Mouse (Mus musculus) hindbrain, embryonic 10.5 days (tissue): ENCODE results near the gene Cdk5rap2. TPM values are rescaled to one million over a fixed set of nuclear protein-coding genes. Genes with fewer than 3 reads are reported as not detected.

ENCODE experiments used
- DNase-seq: peaks from one replicate; pipeline ENCODE4 v3.0.0-alpha.2; 2017; ENCODE audit warnings: low spot score
- H3K27ac ChIP-seq: fragments of 300-500 bp; sonication (generic); 2 replicates; pipeline ENCODE4 v1.5.1; 2016; ENCODE audit warnings: mild to moderate bottlenecking, moderate library complexity
- H3K27me3 ChIP-seq: fragments of 300-500 bp; sonication (generic); 2 replicates; pipeline ENCODE4 v1.6.1; 2016; ENCODE audit warnings: mild to moderate bottlenecking; ENCODE audit not compliant: poor library complexity, insufficient read depth, severe bottlenecking
- H3K36me3 ChIP-seq: fragments of 300-500 bp; sonication (generic); 2 replicates; pipeline ENCODE4 v1.6.1; 2016; ENCODE audit warnings: mild to moderate bottlenecking, moderate library complexity
- H3K4me1 ChIP-seq: fragments of 300-500 bp; sonication (generic); replicated peaks from 2 replicates; pipeline ENCODE4 v1.6.1; 2016; ENCODE audit warnings: mild to moderate bottlenecking
- H3K4me3 ChIP-seq: fragments of 300-500 bp; sonication (generic); 2 replicates; pipeline ENCODE4 v1.5.1; 2016; ENCODE audit warnings: mild to moderate bottlenecking, moderate library complexity
- H3K9me3 ChIP-seq: fragments of 300-500 bp; sonication (generic); 2 replicates; pipeline ENCODE4 v1.6.1; 2016; ENCODE audit warnings: mild to moderate bottlenecking, moderate library complexity
- WGBS: fragments of 180-500 bp; shearing (Covaris S2); methylation state at CpG from one replicate; pipeline ENCODE4 v1.1.7; 2016; 5-methylcytosine and 5-hydroxymethylcytosine counted together
- polyA plus RNA-seq: library from polyadenylated mRNA; unstranded; fragments of >200 nt; fragmentation: Nextera tagmentation; extraction: Ambion mirVana; gene quantifications from 2 replicates; pipeline ENCODE4 v1.2.1, GENCODE M21; 2016

Cdk5rap2 gene
- polyA plus RNA-seq, 1 experiment from 2014 or later: 18.1 TPM

DNA sequence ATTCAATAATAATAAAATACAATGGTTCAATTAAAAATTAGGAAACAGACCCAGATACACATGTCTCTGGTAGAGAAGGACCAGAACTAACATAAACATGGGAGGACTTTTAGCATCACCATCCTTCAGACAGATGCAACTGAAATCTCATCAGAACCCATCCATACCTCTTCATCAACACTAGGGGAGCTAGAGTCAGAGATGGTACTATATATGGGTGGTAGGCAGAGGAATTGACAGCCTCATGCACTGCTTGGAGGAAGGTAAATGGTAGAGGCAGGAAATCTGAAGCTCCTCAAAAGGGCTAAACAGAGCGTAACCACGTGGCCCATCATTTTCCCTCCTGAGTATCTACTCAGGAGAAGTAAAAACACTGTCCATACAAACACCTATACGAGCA, 132.2 kb downstream of the Cdk5rap2 start:
- Histone ChIP-seq H3K27me3 (no peaks in the 10 kb centered on the region), H3K36me3 (peaks cover 73% of the 10 kb centered on the region), H3K4me3 (no peak overlapping the region), H3K9me3 (no peaks in the 10 kb centered on the region), H3K27ac (no peak overlapping the region), H3K4me1 (no peaks in the 10 kb centered on the region)
- 93% methylated on average over 3 of the region's 3 CpGs for WGBS
- no peak for DNase-seq

DNA sequence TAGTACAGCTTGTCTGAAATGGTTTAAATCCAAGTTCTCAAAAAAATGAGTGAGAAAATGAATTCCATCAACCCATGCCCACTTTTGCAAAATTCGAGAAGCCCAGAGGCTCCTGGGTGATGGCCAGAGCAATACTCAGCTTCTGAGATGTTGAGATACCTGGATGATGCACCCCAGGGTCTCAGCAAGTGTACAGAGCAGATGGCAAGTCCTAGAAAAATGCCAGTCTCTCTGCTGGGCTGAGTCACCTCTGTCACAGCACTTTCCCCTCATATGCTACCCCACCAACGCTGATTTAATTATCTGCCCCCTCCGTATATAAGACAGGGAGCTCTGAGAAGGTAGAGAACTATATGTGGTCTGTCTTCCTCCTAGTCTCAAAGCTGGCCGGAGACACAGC, 137.3 kb downstream of the Cdk5rap2 start:
- Histone ChIP-seq H3K27ac (no peak overlapping the region), H3K9me3 (no peaks in the 10 kb centered on the region), H3K4me3 (no peak overlapping the region), H3K36me3 (peaks cover 62% of the 10 kb centered on the region), H3K4me1 (no peaks in the 10 kb centered on the region), H3K27me3 (no peaks in the 10 kb centered on the region)
- 92% methylated on average over 4 of the region's 4 CpGs for WGBS
- DNase-seq: no peak

- H3K27ac ChIP-seq: no peak overlapping the region
- H3K4me3 ChIP-seq: no peak overlapping the region
- no peak for DNase-seq
- no peaks in the 10 kb centered on the region for H3K9me3 ChIP-seq
- 94% methylated on average over 4 of the region's 4 CpGs for WGBS
- H3K4me1 ChIP-seq: no peaks in the 10 kb centered on the region
- no peaks in the 10 kb centered on the region for H3K27me3 ChIP-seq
- peaks cover 64% of the 10 kb centered on the region for H3K36me3 ChIP-seq
These were observed 137.7 kb downstream of the Cdk5rap2 start for GRCm38 (mm10) chr4:70272527-70272926.

DNA sequence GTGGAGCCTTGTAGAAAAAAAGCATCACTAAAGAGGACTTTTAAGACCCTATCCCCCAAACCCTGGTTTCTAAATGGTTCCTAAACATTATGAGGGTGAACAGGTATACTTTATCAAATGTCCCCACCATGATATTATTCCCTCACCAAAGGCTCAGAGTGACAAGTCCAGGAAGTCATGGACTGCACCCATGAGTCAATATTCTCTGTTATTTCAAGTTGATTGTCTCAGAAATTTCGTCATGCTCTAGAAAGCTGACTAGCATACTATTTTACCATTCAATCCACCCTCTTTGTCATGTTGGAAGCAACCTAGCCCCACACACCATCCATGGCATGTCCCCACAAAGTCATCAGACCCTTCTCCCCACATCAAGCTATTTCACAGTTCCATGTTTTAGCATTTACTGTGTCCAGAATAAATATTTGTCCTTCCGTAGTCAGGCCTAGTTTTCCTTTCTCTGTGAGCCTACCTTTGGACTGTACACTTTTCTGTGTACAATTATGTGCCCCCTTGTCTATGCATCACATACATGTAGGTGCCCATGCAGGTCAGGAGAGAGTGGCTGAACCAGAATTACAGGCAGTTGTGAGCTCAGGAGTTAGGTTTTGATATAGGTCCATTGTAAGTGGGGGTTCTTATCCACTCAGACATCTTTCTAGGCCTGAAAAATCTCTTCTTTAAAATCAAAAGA, 142.9 kb downstream of the Cdk5rap2 start:
- Histone ChIP-seq H3K4me3 (no peak overlapping the region), H3K4me1 (no peaks in the 10 kb centered on the region), H3K9me3 (no peaks in the 10 kb centered on the region), H3K36me3 (peaks cover 77% of the 10 kb centered on the region), H3K27me3 (no peaks in the 10 kb centered on the region), H3K27ac (no peak overlapping the region)
- WGBS: 84% methylated on average over 2 of the region's 2 CpGs
- no peak for DNase-seq

GRCm38 (mm10) chr4:70265248-70265647, 145.0 kb downstream of the Cdk5rap2 start:
- H3K9me3 ChIP-seq: no peaks in the 10 kb centered on the region
- H3K4me3 ChIP-seq: no peak overlapping the region
- H3K27me3 ChIP-seq: no peaks in the 10 kb centered on the region
- peaks cover 76% of the 10 kb centered on the region for H3K36me3 ChIP-seq
- WGBS: 68% methylated on average over 6 of the region's 6 CpGs
- no peaks in the 10 kb centered on the region; the same call in 1 of the 2 replicates for H3K4me1 ChIP-seq
- DNase-seq: peak; percentile 20
- no peak overlapping the region for H3K27ac ChIP-seq

GRCm38 (mm10) chr4:70262850-70263249, 147.4 kb downstream of the Cdk5rap2 start:
- no peaks in the 10 kb centered on the region for H3K9me3 ChIP-seq
- H3K4me3 ChIP-seq: no peak overlapping the region
- H3K36me3 ChIP-seq: peaks cover 79% of the 10 kb centered on the region
- DNase-seq: no peak
- no peaks in the 10 kb centered on the region for H3K27me3 ChIP-seq
- 91% methylated on average over 5 of the region's 5 CpGs for WGBS
- peaks cover 9% of the 10 kb centered on the region; the same call in 1 of the 2 replicates for H3K4me1 ChIP-seq
- no peak overlapping the region for H3K27ac ChIP-seq

DNA sequence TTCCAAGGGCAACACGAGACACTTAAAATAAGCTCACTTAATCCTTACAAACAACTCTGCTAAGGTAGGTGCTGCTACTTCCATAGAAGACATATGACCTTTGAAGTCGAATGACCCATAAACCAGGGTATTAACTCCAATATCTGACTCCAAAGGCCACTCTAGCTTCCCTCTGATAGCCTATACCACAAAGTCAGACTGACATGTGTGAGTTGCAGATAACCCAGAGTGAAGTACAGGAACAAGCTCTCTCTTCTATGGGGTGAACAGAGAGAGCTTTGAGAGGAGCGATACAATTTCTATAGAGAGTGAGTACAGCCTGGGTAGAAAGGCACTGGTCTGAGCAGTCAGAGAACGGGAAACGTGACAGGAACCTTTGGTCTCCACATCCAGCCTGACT, 148.9 kb downstream of the Cdk5rap2 start:
- 91% methylated on average over 5 of the region's 5 CpGs for WGBS
- peaks cover 75% of the 10 kb centered on the region for H3K36me3 ChIP-seq
- H3K27ac ChIP-seq: no peak overlapping the region
- no peak overlapping the region for H3K4me3 ChIP-seq
- no peaks in the 10 kb centered on the region for H3K27me3 ChIP-seq
- H3K9me3 ChIP-seq: no peaks in the 10 kb centered on the region
- DNase-seq: no peak
- peaks cover 9% of the 10 kb centered on the region; the same call in 1 of the 2 replicates for H3K4me1 ChIP-seq

- 86% methylated on average over 11 of the region's 11 CpGs for WGBS
- H3K4me3 ChIP-seq: no peak overlapping the region
- H3K27me3 ChIP-seq: no peaks in the 10 kb centered on the region
- H3K9me3 ChIP-seq: no peaks in the 10 kb centered on the region
- peaks cover 78% of the 10 kb centered on the region for H3K36me3 ChIP-seq
- H3K4me1 ChIP-seq: peaks cover 9% of the 10 kb centered on the region; the same call in 1 of the 2 replicates
- H3K27ac ChIP-seq: 0 out of 2 replicates have a peak overlapping the region, but pooled peaks have one; percentile 12
- DNase-seq: no peak
These were observed 149.8 kb downstream of the Cdk5rap2 start for GRCm38 (mm10) chr4:70260419-70260807.

DNA sequence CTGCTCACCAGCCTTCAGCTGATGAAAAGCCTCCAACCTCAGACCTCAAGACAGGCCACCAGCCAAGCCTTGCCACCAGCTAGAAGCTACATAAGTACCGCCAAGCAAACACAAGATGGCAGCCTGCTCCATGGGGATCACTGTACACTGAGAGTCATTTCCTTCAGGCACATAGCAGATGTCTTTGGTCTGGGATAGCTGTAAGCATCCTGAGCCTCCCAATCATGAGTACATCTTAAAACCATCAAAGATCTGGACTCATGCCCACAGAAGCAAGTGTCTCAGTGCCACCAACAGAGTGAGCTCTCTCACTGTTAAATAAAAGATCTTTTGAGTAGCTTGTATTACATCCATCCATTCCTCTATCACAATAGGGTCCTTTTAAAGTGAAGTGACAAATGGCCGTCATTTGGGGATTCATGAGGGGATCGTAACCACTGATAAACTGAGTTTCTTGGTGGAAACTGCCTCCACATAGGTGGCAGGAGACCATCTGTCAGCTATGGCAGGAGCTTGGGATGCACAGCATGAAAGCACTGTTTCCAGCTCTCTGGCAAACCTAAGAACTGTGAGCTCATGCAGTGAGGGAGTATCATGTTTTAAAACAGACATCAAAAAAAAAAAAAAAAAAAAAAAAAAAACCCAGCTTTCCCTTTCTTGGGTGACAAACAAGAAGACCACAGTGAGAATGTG, 150.4 kb downstream of the Cdk5rap2 start:
- DNase-seq: no peak
- Histone ChIP-seq H3K4me3 (no peak overlapping the region), H3K27ac (no peak overlapping the region), H3K27me3 (no peaks in the 10 kb centered on the region), H3K36me3 (peaks cover 79% of the 10 kb centered on the region), H3K9me3 (no peaks in the 10 kb centered on the region), H3K4me1 (peaks cover 9% of the 10 kb centered on the region; the same call in 1 of the 2 replicates)
- WGBS: 79% methylated on average over 3 of the region's 3 CpGs

DNA sequence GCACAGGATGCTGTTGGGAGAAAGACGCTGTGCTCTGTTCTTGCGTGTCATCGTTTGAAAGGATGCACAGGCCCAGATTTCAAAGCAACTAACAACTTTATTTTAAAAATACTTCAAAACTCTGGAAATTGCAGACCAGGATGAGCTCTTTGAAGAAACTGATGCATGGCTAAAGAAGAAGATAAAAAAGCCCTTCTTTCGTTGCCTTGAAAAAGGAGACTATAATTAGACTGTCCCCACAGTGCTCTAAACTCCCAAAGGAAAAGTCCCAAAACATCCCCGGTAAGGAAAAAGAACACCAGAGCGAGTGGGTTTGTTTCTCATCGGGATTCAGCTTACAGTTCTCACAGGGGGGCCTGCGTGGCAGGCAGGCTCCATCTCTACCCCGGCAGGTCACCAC, 151.4 kb downstream of the Cdk5rap2 start:
- Histone ChIP-seq H3K27ac (no peak overlapping the region), H3K9me3 (no peaks in the 10 kb centered on the region), H3K4me3 (no peak overlapping the region), H3K4me1 (peaks cover 9% of the 10 kb centered on the region; the same call in 1 of the 2 replicates), H3K27me3 (no peaks in the 10 kb centered on the region), H3K36me3 (peaks cover 79% of the 10 kb centered on the region)
- 66% methylated on average over 9 of the region's 9 CpGs for WGBS
- no peak for DNase-seq

DNA sequence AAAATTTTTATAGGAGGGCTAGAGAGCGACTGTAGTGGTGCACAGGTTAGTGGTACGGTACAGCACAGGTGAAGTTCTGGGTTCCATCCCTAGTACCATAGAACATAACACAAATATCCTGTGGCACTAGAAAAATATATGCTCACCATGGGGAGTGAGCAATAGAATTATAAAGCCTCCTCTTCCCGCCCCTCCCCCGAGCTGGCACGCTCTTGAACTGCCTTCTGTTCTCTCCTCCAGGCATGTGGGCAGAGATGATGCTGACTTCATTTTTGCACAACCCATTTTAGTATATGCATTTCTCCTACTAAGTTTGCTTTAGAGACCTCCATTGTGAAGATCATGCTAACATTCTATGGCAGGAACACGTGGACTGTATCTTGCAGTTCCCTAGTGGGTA, 152.0 kb downstream of the Cdk5rap2 start:
- no peaks in the 10 kb centered on the region for H3K27me3 ChIP-seq
- peaks cover 9% of the 10 kb centered on the region; the same call in 1 of the 2 replicates for H3K4me1 ChIP-seq
- H3K4me3 ChIP-seq: no peak overlapping the region
- no peak overlapping the region for H3K27ac ChIP-seq
- no peaks in the 10 kb centered on the region for H3K9me3 ChIP-seq
- H3K36me3 ChIP-seq: peaks cover 78% of the 10 kb centered on the region
- 89% methylated on average over 6 of the region's 6 CpGs for WGBS
- no peak for DNase-seq

- no peak for DNase-seq
- Histone ChIP-seq H3K27ac (no peak overlapping the region), H3K36me3 (peaks cover 63% of the 10 kb centered on the region), H3K9me3 (no peaks in the 10 kb centered on the region), H3K4me3 (no peak overlapping the region), H3K27me3 (no peaks in the 10 kb centered on the region), H3K4me1 (no peaks in the 10 kb centered on the region)
- WGBS: 93% methylated on average over 5 of the region's 5 CpGs
These were observed 158.5 kb downstream of the Cdk5rap2 start for GRCm38 (mm10) chr4:70251782-70252181.

DNA sequence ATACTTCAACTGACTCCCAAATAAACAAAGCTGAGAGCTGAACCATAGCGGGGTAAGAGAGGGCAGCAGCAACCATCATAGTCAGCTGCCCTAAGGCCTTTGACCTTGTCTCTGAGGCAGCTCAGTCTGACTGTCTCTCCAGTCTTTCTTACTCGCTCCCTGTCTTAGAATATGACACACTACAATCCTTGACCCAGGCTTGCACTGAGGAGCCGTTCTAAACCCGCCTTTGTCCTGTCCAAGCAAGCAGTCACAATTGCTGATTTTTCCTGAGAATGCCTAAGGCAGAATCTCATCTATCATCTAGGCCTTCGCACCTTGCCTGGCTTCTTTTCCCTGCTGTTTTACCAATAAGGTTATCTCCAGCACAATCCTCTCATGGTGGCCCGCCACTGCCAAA, 164.5 kb downstream of the Cdk5rap2 start:
- DNase-seq: no peak
- no peak overlapping the region for H3K4me3 ChIP-seq
- H3K36me3 ChIP-seq: peaks cover 79% of the 10 kb centered on the region
- H3K27me3 ChIP-seq: no peaks in the 10 kb centered on the region
- no peaks in the 10 kb centered on the region for H3K4me1 ChIP-seq
- H3K9me3 ChIP-seq: no peaks in the 10 kb centered on the region
- 0 out of 2 replicates have a peak overlapping the region, but pooled peaks have one; percentile 9 for H3K27ac ChIP-seq
- WGBS: 78% methylated on average over 6 of the region's 6 CpGs
